Mouse (Mus musculus) hindbrain, embryonic 16.5 days (tissue): ENCODE results near the gene Cdk6. TPM values are rescaled to one million over a fixed set of nuclear protein-coding genes. Genes with fewer than 3 reads are reported as not detected.
"Not testable (repeated sequence)": the region's sequence is repeated elsewhere in the genome, so short reads cannot be mapped to it uniquely, and the experiment has no call there.

Experiments
- ATAC-seq: fragments of 200-750 bp; cut with Nextera tagmentation; 2 replicates; pipeline ENCODE4 v1.8.0; 2017; ENCODE audit warnings: moderate TSS enrichment, moderate library complexity
- H3K27ac ChIP-seq: fragments of 300-500 bp; sonication (generic); 2 replicates; pipeline ENCODE4 v1.5.1; 2014; ENCODE audit warnings: low read depth, mild to moderate bottlenecking, control low read depth, low read length, moderate library complexity
- H3K27me3 ChIP-seq: fragments of 300-500 bp; sonication (generic); replicated peaks from 2 replicates; pipeline ENCODE4 v1.6.1; 2014; ENCODE audit warnings: low read length; ENCODE audit not compliant: control insufficient read depth, insufficient read depth
- H3K36me3 ChIP-seq: fragments of 300-500 bp; sonication (generic); 2 replicates; pipeline ENCODE4 v1.6.1; 2014; ENCODE audit warnings: mild to moderate bottlenecking, low read length, moderate library complexity, mixed read lengths; ENCODE audit not compliant: control insufficient read depth, insufficient read depth
- H3K4me1 ChIP-seq: fragments of 300-500 bp; sonication (generic); 2 replicates; pipeline ENCODE4 v1.6.1; 2014; ENCODE audit warnings: low read depth, low read length; ENCODE audit not compliant: control insufficient read depth, insufficient read depth
- H3K4me2 ChIP-seq: fragments of 300-500 bp; sonication (generic); 2 replicates; pipeline ENCODE4 v1.6.1; 2014; ENCODE audit warnings: mild to moderate bottlenecking, low read length, control low read depth, moderate library complexity
- H3K4me3 ChIP-seq: fragments of 300-500 bp; sonication (generic); 2 replicates; pipeline ENCODE4 v1.5.1; 2014; ENCODE audit warnings: mild to moderate bottlenecking, low read length, control low read depth, moderate library complexity
- H3K9ac ChIP-seq: fragments of 300-500 bp; sonication (generic); 2 replicates; pipeline ENCODE4 v1.6.1; 2014; ENCODE audit warnings: low read depth, mild to moderate bottlenecking, control low read depth, low read length, moderate library complexity
- H3K9me3 ChIP-seq: fragments of 300-500 bp; sonication (generic); 2 replicates; pipeline ENCODE4 v1.6.1; 2014; ENCODE audit warnings: mild to moderate bottlenecking, low read length, moderate library complexity; ENCODE audit not compliant: control insufficient read depth
- WGBS: fragments of 180-500 bp; shearing (Covaris S2); extraction: QIAGEN DNeasy Blood & Tissue Kit; methylation state at CpG from one replicate; pipeline ENCODE4 v1.1.7; 2014; 5-methylcytosine and 5-hydroxymethylcytosine counted together
- polyA plus RNA-seq: library from polyadenylated mRNA; unstranded; fragments of >200 nt; fragmentation: Nextera tagmentation; extraction: Ambion mirVana; gene quantifications from 2 replicates; pipeline ENCODE4 v1.2.1, GENCODE M21; 2015

Gene Cdk6
- polyA plus RNA-seq, 1 experiment from 2014 or later: 13.9 TPM

DNA sequence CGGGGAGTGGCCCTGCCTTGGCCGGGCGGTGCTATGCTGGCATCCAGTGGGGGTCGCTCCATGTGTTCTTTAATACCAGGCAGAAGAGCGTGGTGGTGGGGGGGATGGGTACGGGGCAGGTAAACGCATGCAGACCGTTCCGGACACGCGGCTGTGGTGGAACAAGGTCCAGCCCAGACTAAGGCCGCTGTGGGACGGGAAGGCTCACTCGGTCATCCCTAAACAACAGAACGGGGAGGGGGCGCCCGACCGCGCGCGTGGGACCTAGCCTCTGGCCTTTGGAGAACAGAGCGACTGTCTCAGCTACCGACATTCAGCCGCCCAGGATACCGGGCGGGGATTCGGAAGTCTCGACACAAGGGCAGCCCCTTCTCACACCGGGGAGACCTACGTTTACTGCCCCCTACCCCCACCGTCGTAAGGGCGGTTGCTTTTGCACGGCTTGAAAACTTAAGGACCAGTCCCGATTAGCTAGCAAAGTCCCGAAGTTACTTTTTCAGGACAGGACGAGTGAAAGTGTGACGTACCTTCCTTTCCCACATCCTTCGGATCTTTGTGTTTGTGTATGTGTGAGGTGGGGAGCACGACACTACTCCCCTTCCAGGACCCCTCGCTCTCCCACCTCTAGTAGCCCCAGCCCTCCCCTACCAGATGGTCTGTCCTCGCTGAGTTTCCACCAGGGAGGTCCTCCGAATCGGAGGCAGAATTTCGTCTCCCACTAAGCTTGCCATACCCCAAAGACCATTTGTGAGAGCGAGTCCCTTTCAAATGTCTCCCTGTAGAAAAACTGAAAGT lies 1.7 kb downstream of the Cdk6 start:
- peak overlapping the region; percentile 97 for H3K4me2 ChIP-seq
- peaks cover 13% of the 10 kb centered on the region for H3K27me3 ChIP-seq
- peak overlapping the region; percentile 61 for H3K4me3 ChIP-seq
- H3K36me3 ChIP-seq: no peaks in the 10 kb centered on the region
- peak overlapping the region; percentile 68 for H3K27ac ChIP-seq
- ATAC-seq: peak; percentile 46
- H3K9me3 ChIP-seq: 0 out of 2 replicates have a peak, but pooled peaks cover 2% of the 10 kb centered on the region
- H3K4me1 ChIP-seq: peaks cover 18% of the 10 kb centered on the region
- H3K9ac ChIP-seq: peak overlapping the region; percentile 61
- under 1% methylated on average over 43 of the region's 46 CpGs for WGBS

DNA sequence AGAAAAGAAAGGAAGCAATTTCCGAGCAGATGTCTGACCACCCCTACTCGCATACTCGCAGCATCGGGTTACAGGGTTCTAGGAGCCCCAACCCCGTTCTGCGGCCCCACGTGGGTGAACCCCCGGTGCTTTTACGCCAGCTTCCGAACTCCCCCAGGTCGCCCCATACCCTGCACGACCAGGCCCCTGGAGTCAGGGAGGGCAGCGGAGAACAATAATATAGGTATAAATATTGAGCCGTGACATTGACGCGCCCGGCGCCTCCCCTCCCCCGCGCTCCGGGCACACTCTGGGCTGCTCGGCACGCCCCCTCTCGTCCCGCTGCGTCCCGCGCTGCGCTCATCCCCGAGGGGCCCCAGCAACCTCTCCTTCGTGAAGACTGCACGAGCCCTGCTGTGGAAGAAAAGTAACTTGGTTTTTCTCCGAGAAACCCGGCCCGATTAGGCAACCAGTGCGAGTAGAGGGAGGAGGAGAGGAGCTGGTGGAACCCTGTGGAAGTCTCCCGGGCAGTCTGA lies 2.3 kb downstream of the Cdk6 start:
- Histone ChIP-seq H3K36me3 (no peaks in the 10 kb centered on the region), H3K4me3 (peak overlapping the region; percentile 61), H3K27ac (peak overlapping the region; percentile 68), H3K4me1 (peaks cover 18% of the 10 kb centered on the region), H3K9me3 (0 out of 2 replicates have a peak, but pooled peaks cover 2% of the 10 kb centered on the region), H3K4me2 (peak overlapping the region; percentile 97), H3K27me3 (peaks cover 13% of the 10 kb centered on the region), H3K9ac (peak overlapping the region; percentile 70)
- peak; percentile 67 for ATAC-seq
- under 1% methylated on average over 36 of the region's 37 CpGs for WGBS

DNA sequence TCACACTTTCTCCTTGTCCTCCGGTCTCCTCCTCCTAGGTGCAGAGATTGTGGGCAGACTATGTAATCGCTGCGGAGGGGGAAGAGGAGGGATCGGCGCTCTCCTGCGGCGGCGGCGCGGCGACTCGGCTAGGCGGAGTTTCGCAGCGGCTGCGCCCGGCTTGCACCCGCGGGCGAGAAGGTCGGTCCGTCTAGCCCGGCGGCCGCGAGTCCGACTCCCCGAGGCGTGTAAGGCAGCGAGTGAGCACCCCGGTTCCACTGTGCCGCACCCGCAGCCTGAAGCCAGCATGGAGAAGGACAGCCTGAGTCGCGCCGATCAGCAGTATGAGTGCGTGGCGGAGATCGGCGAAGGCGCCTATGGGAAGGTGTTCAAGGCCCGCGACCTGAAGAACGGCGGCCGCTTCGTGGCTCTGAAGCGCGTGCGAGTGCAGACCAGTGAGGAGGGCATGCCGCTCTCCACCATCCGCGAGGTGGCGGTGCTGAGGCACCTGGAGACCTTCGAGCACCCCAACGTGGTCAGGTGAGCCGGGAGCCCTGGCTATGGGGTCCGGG lies 2.9 kb downstream of the Cdk6 start:
- under 1% methylated on average over 52 of the region's 58 CpGs for WGBS
- ATAC-seq: peak; percentile 75
- H3K27ac ChIP-seq: peak overlapping the region; percentile 66; the same call in 1 of the 2 replicates

DNA sequence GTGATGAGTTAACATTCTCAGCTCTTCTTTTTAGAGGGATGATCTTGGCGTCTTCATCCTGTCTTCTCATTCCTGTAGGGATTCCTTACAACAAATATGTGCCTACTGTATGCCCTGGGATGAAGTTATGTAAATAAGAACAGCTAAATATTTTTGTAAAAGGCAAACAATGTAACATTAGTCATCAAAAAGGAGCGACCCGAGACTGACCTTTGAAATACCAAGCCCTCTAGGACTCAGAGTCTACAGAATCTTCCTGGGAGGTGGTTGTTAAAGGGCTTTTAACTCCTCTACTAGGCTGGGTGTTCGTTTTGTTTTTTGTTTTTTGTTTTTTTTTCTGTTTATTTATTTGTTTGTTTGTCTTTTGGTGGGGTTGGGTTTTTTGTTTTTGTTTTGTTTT lies 4.3 kb downstream of the Cdk6 start:
- not testable (repeated sequence) for H3K27ac ChIP-seq, H3K9me3 ChIP-seq, H3K4me2 ChIP-seq, H3K4me3 ChIP-seq, H3K36me3 ChIP-seq, H3K9ac ChIP-seq, ATAC-seq
- H3K27me3 ChIP-seq: peaks cover 13% of the 10 kb centered on the region
- 53% methylated on average over 4 of the region's 4 CpGs for WGBS
- peaks cover 18% of the 10 kb centered on the region for H3K4me1 ChIP-seq

More for the DNA sequence above, 2.9 kb downstream of the Cdk6 start:
- Histone ChIP-seq H3K4me3 (peak overlapping the region; percentile 61), H3K9me3 (0 out of 2 replicates have a peak, but pooled peaks cover 2% of the 10 kb centered on the region), H3K9ac (peak overlapping the region; percentile 70), H3K4me2 (peak overlapping the region; percentile 97), H3K36me3 (no peaks in the 10 kb centered on the region), H3K27me3 (peaks cover 13% of the 10 kb centered on the region), H3K4me1 (peaks cover 18% of the 10 kb centered on the region)

DNA sequence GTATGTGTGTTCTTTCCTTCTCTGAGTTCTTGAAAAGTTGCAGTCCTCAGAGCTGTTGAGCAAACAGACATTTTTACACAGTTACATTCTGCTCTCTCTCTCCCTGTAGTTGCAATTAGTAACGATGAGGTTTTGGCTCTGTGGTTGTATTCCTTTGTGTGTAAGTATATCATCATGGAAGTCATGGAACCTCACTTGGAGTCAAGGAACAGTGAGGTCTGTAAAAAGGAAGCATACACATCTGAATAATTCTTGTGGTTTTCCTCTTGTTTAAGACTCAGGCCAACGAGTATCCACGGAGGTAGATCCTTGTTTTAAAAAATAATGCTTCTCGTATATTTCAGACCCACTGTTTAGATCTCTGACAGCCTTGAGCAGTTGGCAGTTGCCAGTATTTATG lies 8.1 kb downstream of the Cdk6 start:
- H3K36me3 ChIP-seq, H3K9me3 ChIP-seq, H3K4me1 ChIP-seq, ATAC-seq, H3K27me3 ChIP-seq, H3K4me3 ChIP-seq, H3K4me2 ChIP-seq, H3K27ac ChIP-seq, H3K9ac ChIP-seq: not testable (repeated sequence)
- 80% methylated on average over 4 of the region's 4 CpGs for WGBS

DNA sequence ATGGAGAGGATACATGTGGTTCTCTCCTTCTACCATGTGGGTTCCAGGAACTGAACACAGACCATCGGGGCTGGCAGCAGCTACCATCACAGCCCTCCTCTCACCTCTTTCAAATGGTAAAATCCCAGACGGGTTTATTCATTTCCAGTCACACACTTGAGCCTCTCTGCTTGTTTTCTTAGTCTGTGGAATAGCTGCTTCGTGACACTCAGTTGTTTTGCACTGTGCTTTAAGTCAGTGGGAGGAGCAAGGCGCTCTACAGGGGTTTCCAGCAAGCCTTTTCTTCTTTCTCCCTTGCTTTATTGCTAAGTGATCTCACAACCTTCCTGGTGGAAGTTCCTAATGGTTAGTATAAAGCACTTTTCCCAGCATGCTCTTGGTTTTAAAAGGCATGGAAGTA lies 10.6 kb downstream of the Cdk6 start:
- not testable (repeated sequence) for H3K27me3 ChIP-seq, H3K9ac ChIP-seq, H3K4me2 ChIP-seq, H3K4me1 ChIP-seq, ATAC-seq, H3K36me3 ChIP-seq, H3K4me3 ChIP-seq, H3K9me3 ChIP-seq, H3K27ac ChIP-seq
- WGBS: 57% methylated on average over 4 of the region's 4 CpGs

DNA sequence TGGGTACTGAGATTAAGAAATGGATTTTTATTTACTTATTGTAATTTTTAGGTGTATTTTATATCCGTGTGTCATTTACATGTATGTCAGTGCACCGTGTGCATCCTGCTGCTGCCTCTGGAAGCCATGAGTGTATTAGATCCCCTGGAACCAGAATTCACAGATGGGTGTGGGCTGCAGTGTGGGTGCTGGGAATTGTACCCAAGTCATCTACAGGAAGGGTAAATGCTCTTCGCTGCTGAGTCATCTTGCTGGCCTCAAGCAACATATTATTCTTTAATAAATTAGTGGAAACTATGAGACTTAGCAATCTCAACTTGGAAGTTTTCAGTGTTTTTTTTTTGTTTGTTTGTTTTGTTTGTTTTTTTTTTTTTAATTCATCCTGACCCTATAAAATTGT lies 11.0 kb downstream of the Cdk6 start:
- no peak for ATAC-seq
- Histone ChIP-seq H3K4me3 (no peak overlapping the region), H3K4me2 (no peak overlapping the region), H3K9me3 (no peaks in the 10 kb centered on the region), H3K27me3 (no peaks in the 10 kb centered on the region), H3K27ac (no peak overlapping the region), H3K9ac (no peak overlapping the region), H3K4me1 (no peaks in the 10 kb centered on the region), H3K36me3 (no peaks in the 10 kb centered on the region)
- WGBS: 94% methylated on average over 3 of the region's 3 CpGs

DNA sequence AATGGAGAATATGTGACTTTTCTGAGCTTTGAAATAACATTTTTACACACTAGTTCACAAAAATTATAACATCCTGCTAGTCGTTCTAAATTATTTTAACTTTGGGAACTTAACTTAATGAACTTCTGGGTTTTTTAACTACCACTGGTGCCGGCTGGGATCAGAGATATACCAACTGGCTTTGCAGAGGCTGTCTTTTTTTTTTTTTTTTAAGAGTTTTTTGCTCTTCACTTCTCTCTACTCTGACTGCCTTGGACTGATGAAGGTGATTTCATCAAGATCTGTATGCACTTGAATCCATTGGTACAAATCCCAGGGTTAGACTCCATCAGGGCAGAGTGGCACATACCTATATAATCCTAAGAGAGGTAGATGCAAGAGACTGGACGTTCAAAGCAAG lies 11.5 kb downstream of the Cdk6 start:
- no peak for ATAC-seq
- H3K9ac ChIP-seq: no peak overlapping the region
- no peaks in the 10 kb centered on the region for H3K27me3 ChIP-seq
- H3K36me3 ChIP-seq: no peaks in the 10 kb centered on the region
- no peaks in the 10 kb centered on the region for H3K9me3 ChIP-seq
- no peak overlapping the region for H3K4me3 ChIP-seq
- no peak overlapping the region for H3K27ac ChIP-seq
- no peaks in the 10 kb centered on the region for H3K4me1 ChIP-seq
- no peak overlapping the region for H3K4me2 ChIP-seq
- WGBS: 89% methylated on average over 3 of the region's 3 CpGs

DNA sequence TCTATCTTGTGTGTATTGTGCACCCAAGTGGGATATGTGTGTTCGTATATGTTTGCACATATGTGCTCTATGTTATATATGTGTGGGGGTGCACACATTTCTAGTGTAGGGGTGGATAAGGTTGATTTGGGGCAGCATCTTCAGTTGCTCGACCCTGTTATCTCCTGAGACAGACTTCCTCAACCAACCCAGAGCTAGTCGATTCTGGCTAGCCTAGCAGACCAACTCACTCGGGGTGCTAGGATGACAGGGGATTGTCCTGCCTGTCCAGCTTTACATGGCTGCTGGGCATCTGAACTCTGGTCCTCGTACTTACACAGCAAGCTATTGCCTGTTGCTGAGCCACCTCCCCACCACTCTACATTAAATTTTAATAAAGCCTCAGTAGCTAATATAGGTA lies 13.0 kb downstream of the Cdk6 start:
- Histone ChIP-seq H3K27me3 (no peaks in the 10 kb centered on the region), H3K4me3 (no peak overlapping the region), H3K9me3 (no peaks in the 10 kb centered on the region), H3K9ac (no peak overlapping the region), H3K36me3 (no peaks in the 10 kb centered on the region), H3K27ac (no peak overlapping the region), H3K4me1 (no peaks in the 10 kb centered on the region), H3K4me2 (no peak overlapping the region)
- 94% methylated on average over 5 of the region's 5 CpGs for WGBS
- ATAC-seq: no peak
